Mouse (Mus musculus): ENCODE data around the gene Gm19684.
"Not testable (repeated sequence)": the region's sequence is repeated elsewhere in the genome, so short reads cannot be mapped to it uniquely, and the experiment has no call there.

Gene Gm19684

GRCm38 (mm10) chr17:36131516-36132265 lies 10.2 kb downstream of the Gm19684 start:
- DNase-seq (ENCODE audit: low spot score in 2 of 2): no peak

GRCm38 (mm10) chr17:36135421-36136231 lies 14.1 kb downstream of the Gm19684 start:
- DNase-seq (ENCODE audit: low spot score in 2 of 2): not testable (repeated sequence)

GRCm38 (mm10) chr17:36136299-36136848 lies 14.9 kb downstream of the Gm19684 start:
- not testable (repeated sequence) for DNase-seq (ENCODE audit: low spot score in 2 of 2)

- peak; percentile 14 to 41 for DNase-seq (ENCODE audit: low spot score in 2 of 2)
These were observed 23.8 kb downstream of the Gm19684 start for GRCm38 (mm10) chr17:36145111-36145860.

- not testable (repeated sequence) for DNase-seq (ENCODE audit: low spot score in 2 of 2)
These were observed 24.3 kb downstream of the Gm19684 start for GRCm38 (mm10) chr17:36145861-36146156.

DNA sequence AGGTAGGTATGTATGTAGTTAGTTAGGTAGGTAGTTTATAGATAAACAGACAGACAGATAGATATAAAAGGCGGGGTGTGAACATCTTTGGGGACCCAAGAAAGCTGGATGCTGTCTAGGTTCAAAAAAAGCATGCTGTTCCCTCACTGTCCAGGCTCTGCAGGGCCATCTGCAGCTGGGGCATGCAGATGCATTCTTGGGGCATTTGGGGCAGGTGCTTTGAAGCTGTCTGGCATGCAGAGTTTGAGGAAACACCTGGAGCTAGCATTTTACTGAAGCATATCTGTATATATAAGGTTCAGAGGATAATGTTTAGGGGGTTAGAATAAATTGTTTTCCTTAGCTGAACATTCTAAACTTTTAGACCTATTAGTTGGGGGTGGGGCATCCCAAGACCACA lies 25.5 kb downstream of the Gm19684 start:
- DNase-seq (ENCODE audit: low spot score in 2 of 2): not testable (repeated sequence)

DNA sequence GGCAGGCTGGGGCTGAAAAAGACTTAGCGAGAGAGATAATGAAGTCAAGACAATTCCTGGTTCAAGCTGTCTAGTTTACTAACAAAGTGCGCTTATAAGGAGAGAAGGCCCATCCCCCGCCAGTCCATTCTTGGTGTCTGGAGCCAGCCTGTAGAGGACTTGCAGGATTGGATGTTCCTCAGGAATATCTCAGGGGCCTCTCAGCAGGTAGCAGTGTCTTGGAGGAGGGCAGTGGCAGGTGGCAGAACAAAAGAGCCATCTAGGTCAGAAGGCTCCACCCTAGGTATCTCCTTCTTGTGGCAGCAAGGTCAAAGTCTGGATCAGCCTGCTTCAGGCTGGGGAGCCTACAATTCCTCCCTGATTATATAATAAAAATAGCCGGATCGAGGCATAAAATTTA lies 27.0 kb downstream of the Gm19684 start:
- not testable (repeated sequence) for DNase-seq (ENCODE audit: low spot score in 2 of 2)

GRCm38 (mm10) chr17:36151200-36151599 lies 29.7 kb downstream of the Gm19684 start:
- not testable (repeated sequence) for DNase-seq (ENCODE audit: low spot score in 2 of 2)

GRCm38 (mm10) chr17:36154271-36155149 lies 33.0 kb downstream of the Gm19684 start:
- no peak for DNase-seq (ENCODE audit: low spot score in 2 of 2)

DNA sequence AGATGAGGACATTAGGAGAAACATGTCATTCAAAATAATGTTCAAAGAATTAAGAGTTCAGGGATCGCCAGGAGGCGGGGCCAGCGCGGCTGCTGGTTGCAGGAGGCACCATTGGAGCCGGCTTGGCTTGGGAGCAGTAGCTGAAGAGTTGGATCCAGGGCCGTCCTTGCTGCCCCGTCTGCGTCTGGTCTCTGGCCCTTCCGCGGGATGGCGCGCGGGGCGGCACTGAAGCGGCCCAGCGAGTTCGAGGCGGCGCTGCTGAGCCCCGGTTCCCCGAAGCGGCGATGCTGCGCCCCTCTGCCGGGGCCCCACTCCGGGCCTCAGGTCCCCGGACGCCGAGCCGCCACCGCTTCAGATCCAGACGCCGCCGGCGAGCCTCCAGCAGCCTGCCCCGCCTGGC lies 36.3 kb downstream of the Gm19684 start:
- not testable (repeated sequence) for DNase-seq (ENCODE audit: low spot score in 2 of 2)

DNA sequence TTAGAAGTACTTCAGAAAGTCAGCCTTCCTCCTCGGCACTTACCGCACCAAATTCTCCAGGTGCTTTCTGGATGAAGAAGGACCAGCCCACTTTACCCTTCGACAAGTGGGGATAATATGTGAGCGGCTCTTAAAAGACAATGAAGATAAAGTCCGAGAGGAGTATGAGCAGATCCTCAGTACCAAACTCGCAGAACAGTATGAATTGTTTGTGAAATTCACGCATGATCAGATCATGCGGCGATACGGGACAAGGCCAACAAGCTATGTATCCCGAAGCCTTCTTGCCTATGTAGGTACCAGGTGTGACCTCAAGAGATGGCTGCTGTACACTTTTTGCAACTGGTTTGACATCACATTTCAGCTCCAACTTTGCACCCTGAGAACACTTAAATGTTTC lies 36.8 kb downstream of the Gm19684 start:
- not testable (repeated sequence) for DNase-seq (ENCODE audit: low spot score in 2 of 2)

- no peak for DNase-seq (ENCODE audit: low spot score in 2 of 2)
These were observed 39.9 kb downstream of the Gm19684 start for GRCm38 (mm10) chr17:36161129-36162051.

DNA sequence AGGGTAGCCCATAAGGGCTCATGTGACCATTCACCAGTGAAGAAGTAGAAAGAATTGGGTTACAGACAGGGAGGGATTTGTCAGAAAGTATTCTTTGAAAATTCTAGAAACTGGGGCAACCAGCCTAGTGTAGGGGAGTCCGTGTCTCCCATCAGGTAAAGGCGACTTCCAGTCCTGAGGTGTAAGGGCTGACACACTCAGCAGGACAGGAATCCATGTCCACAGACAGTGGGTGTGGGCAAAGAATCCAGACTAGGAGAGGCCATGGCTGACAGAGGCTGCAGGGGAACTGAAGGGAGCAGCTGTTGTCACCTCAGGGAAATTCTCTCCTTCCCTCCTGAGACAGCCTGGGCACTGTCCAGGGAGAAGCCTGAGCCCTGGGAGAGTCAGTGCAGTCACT lies 45.4 kb downstream of the Gm19684 start:
- not testable (repeated sequence) for DNase-seq (ENCODE audit: low spot score in 2 of 2)

DNA sequence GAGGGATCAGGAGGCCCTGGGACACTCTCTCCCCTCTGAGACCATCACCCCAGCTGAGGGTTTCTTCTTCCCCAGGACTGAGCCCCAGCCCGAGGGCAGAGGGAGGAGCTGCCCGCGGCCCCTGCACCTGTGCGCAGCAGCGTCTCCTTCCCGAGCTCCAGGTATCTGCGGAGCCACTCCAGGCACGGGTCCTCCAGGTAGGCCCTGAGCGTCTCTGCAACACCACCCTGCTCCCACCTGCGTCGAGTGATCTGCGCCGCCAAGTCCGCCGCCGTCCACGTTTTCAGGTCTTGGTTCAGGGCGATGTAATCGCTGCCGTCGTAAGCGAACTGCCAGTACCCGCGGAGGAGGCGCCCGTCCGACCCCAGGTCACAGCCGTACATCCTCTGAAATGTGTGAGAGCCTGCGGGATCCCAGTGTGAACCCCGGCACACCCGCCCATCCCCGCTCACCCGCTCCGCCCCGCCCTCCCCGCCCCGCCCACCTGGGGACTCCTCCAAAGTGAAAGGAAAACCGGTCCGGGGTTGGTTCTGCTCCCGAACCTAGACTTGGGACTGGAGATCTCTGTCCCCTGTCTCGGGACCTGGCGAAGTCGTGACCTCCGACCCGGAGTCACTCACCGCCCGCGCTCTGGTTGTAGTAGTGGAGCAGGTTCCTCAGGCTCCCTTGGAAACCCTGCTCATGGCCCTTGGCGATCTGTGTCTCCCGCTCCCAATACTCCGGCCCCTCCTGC lies 46.0 kb downstream of the Gm19684 start:
- DNase-seq (ENCODE audit: low spot score in 2 of 2): peak in 1 of 2 experiments; percentile 1

- DNase-seq (ENCODE audit: low spot score in 2 of 2): no peak
These were observed 46.7 kb downstream of the Gm19684 start, which contains the start of gene Gm8909 for GRCm38 (mm10) chr17:36168039-36168652. Gm8909 (minus strand) TSS chr17:36168537.

GRCm38 (mm10) chr17:36169094-36169493 lies 47.6 kb downstream of the Gm19684 start:
- not testable (repeated sequence) for DNase-seq (ENCODE audit: low spot score in 2 of 2)

GRCm38 (mm10) chr17:36169753-36170152 lies 48.3 kb downstream of the Gm19684 start:
- no peak for DNase-seq (ENCODE audit: low spot score in 2 of 2)

GRCm38 (mm10) chr17:36170287-36170814 lies 48.9 kb downstream of the Gm19684 start:
- no peak for DNase-seq (ENCODE audit: low spot score in 2 of 2)

Data from heart, adult 9 months (tissue).